13 mouse cellular contexts compared by ENCODE assay signal in genomic region chr12:28710566-28711185, GRCm38 (mm10). TPM values are rescaled to one million over a fixed set of nuclear protein-coding genes. Genes with fewer than 3 reads are reported as not detected.
DNase-seq lines count a peak whose midpoint lies in the region; ATAC-seq and TF ChIP-seq lines count a peak whose summit lies in the region.
"Had no signal": no experiment of that assay in that cellular context is flagged by ENCODE, and none has a peak within 500 bp of the region (broad histone marks: within the 10 kb centered on the region; RNA-seq: fewer than 3 reads in every experiment).

No protein-coding gene starts in this region.

- H3K9me3 ChIP-seq in forebrain, postnatal 0 days (ENCODE audit: low read length): no peaks in the 10 kb centered on the region
- no peaks in the 10 kb centered on the region for H3K9me3 ChIP-seq in forebrain, embryonic 11.5 days (ENCODE audit: control insufficient read depth, low read length)
- H3K9me3 ChIP-seq: forebrain, embryonic 15.5 days; heart, embryonic 15.5 days; limb, embryonic 15.5 days had no signal

- DNase-seq in forebrain, postnatal 0 days: peak; percentile 39
- no peak for DNase-seq in forebrain, embryonic 11.5 days (ENCODE audit: low spot score)
- peak; percentile 59 to 65 for DNase-seq in frontal cortex, postnatal 25 days (ENCODE audit: low spot score in 2 of 2)
- peak; percentile 81 to 89 for DNase-seq in left cerebral cortex, adult 18-20 months (ENCODE audit: low spot score in 2 of 2)
- peak; percentile 86 to 92 for DNase-seq in right cerebral cortex, postnatal 10 days (ENCODE audit: low spot score in 2 of 2)
- DNase-seq in adrenal gland, postnatal 36 days: no peak
- no peak for DNase-seq in adrenal gland, postnatal 10 days
- DNase-seq in natural killer cell, adult 2 months (ENCODE audit: low spot score in 2 of 2): no peak
- DNase-seq: kidney, adult 18-20 months had no signal

- no peaks in the 10 kb centered on the region for H3K27me3 ChIP-seq in forebrain, postnatal 0 days (ENCODE audit: insufficient read depth, low read length)
- no peaks in the 10 kb centered on the region for H3K27me3 ChIP-seq in forebrain, embryonic 11.5 days (ENCODE audit: control insufficient read depth, insufficient read depth, low read length)
- H3K27me3 ChIP-seq: forebrain, embryonic 15.5 days; heart, embryonic 15.5 days; limb, embryonic 15.5 days had no signal

- peak overlapping the region; percentile 40 for H3K27ac ChIP-seq in forebrain, postnatal 0 days (ENCODE audit: low read depth, low read length)
- no peak overlapping the region for H3K27ac ChIP-seq in forebrain, embryonic 11.5 days (ENCODE audit: low read depth, low read length)
- H3K27ac ChIP-seq: forebrain, embryonic 15.5 days; heart, embryonic 15.5 days; limb, embryonic 15.5 days had no signal

- no peaks in the 10 kb centered on the region for H3K4me1 ChIP-seq in forebrain, postnatal 0 days (ENCODE audit: insufficient read depth)
- H3K4me1 ChIP-seq in forebrain, embryonic 11.5 days (replicated peaks; ENCODE audit: control insufficient read depth, insufficient read depth, low read length): no peaks in the 10 kb centered on the region
- H3K4me1 ChIP-seq: forebrain, embryonic 15.5 days; heart, embryonic 15.5 days; limb, embryonic 15.5 days had no signal

- 65% methylated on average over 22 of the region's 22 CpGs for WGBS in forebrain, postnatal 0 days
- 76% methylated on average over 22 of the region's 22 CpGs for WGBS in forebrain, embryonic 11.5 days

- no peak overlapping the region for H3K4me2 ChIP-seq in forebrain, postnatal 0 days (ENCODE audit: low read depth)
- H3K4me2 ChIP-seq in forebrain, embryonic 11.5 days (ENCODE audit: low read depth, low read length, severe bottlenecking): no peak overlapping the region
- H3K4me2 ChIP-seq: forebrain, embryonic 15.5 days; heart, embryonic 15.5 days; limb, embryonic 15.5 days had no signal

- TF ChIP-seq CTCF in forebrain, postnatal 0 days (IDR thresholded peaks at IDR 0.05; ENCODE audit: low read depth): no peak

- no peak overlapping the region for H3K4me3 ChIP-seq in forebrain, postnatal 0 days (ENCODE audit: low read depth, low read length)
- H3K4me3 ChIP-seq in forebrain, embryonic 11.5 days (ENCODE audit: low read depth, low read length): no peak overlapping the region
- H3K4me3 ChIP-seq: forebrain, embryonic 15.5 days; heart, embryonic 15.5 days; limb, embryonic 15.5 days had no signal

- H3K36me3 ChIP-seq in forebrain, postnatal 0 days (ENCODE audit: insufficient read depth): peaks cover 36% of the 10 kb centered on the region
- H3K36me3 ChIP-seq in forebrain, embryonic 11.5 days (ENCODE audit: control insufficient read depth, insufficient read depth, low read length): no peaks in the 10 kb centered on the region; the same call in 1 of the 2 replicates

- H3K9ac ChIP-seq in forebrain, postnatal 0 days: no peak overlapping the region
- no peak overlapping the region for H3K9ac ChIP-seq in forebrain, embryonic 11.5 days (ENCODE audit: low read length)
- H3K9ac ChIP-seq: forebrain, embryonic 15.5 days; heart, embryonic 15.5 days; limb, embryonic 15.5 days had no signal

- peak; percentile 62 for ATAC-seq in forebrain, postnatal 0 days
- no peak for ATAC-seq in forebrain, embryonic 11.5 days (replicated peaks; ENCODE audit: low FRiP score)
- ATAC-seq: forebrain, embryonic 15.5 days; lung, postnatal 0 days had no signal

RNA-seq across cellular contexts. Expression of gene Adi1, which starts 35.6 kb away (rescaled TPM):
- 5.1 and 9.4 TPM in 2 replicates for total RNA-seq in forebrain, postnatal 0 days (2014; rRNA removed)
- polyA plus RNA-seq in forebrain, postnatal 0 days (2015; fragmentation: Nextera tagmentation; extraction: Ambion mirVana): 24.7 and 27.9 TPM in 2 replicates
- polyA plus RNA-seq in forebrain, embryonic 11.5 days (2014; fragmentation: Nextera tagmentation; extraction: Ambion mirVana): 54.6 and 56.9 TPM in 2 replicates
- total RNA-seq in left cerebral cortex, adult 18-20 months (2021): 10 to 100 TPM; 36.5 to 37.2 TPM
- 10 to 100 TPM; 66.5 to 84.0 TPM for total RNA-seq in adrenal gland, postnatal 36 days (2021)
- total RNA-seq in adrenal gland, postnatal 10 days (2021): 10 to 100 TPM; 55.4 to 62.9 TPM

RNA-seq across cellular contexts. Expression of gene Trappc12, which starts 39.6 kb away (rescaled TPM):
- total RNA-seq in forebrain, postnatal 0 days (2014; rRNA removed): 49.1 and 55.6 TPM in 2 replicates
- polyA plus RNA-seq in forebrain, postnatal 0 days (2015; fragmentation: Nextera tagmentation; extraction: Ambion mirVana): 32.0 and 37.8 TPM in 2 replicates
- polyA plus RNA-seq in forebrain, embryonic 11.5 days (2014; fragmentation: Nextera tagmentation; extraction: Ambion mirVana): 40.0 and 40.1 TPM in 2 replicates
- 10 to 100 TPM; 63.4 to 64.4 TPM for total RNA-seq in left cerebral cortex, adult 18-20 months (2021)
- 10 to 100 TPM; 35.8 to 43.0 TPM for total RNA-seq in adrenal gland, postnatal 36 days (2021)
- 10 to 100 TPM; 29.0 to 37.3 TPM for total RNA-seq in adrenal gland, postnatal 10 days (2021)

RNA-seq across cellular contexts. Expression of gene Eipr1, which starts 40.9 kb away (rescaled TPM):
- total RNA-seq in forebrain, postnatal 0 days (2014; rRNA removed): 60.8 and 63.6 TPM in 2 replicates
- polyA plus RNA-seq in forebrain, postnatal 0 days (2015; fragmentation: Nextera tagmentation; extraction: Ambion mirVana): 66.6 and 78.7 TPM in 2 replicates
- polyA plus RNA-seq in forebrain, embryonic 11.5 days (2014; fragmentation: Nextera tagmentation; extraction: Ambion mirVana): 36.3 and 40.3 TPM in 2 replicates
- total RNA-seq in left cerebral cortex, adult 18-20 months (2021): 10 to 100 TPM; 60.2 to 66.6 TPM
- 10 to 100 TPM; 16.7 to 20.2 TPM for total RNA-seq in adrenal gland, postnatal 36 days (2021)
- total RNA-seq in adrenal gland, postnatal 10 days (2021): 10 to 100 TPM; 14.8 to 15.5 TPM

Comparison
In these comparisons a context has a peak if more than half of its experiments do, and no peak if none do; other contexts are left out.
1. DNase-seq: peak in forebrain, postnatal 0 days (single experiment), frontal cortex, postnatal 25 days (2 of 2), left cerebral cortex, adult 18-20 months (2 of 2) and right cerebral cortex, postnatal 10 days (2 of 2); none in forebrain, embryonic 11.5 days (single experiment), adrenal gland, postnatal 36 days (0 of 2), adrenal gland, postnatal 10 days (single experiment) and natural killer cell, adult 2 months (0 of 2).